Mouse (Mus musculus): Measurements from ENCODE around the gene Itih5.

Gene Itih5

DNA sequence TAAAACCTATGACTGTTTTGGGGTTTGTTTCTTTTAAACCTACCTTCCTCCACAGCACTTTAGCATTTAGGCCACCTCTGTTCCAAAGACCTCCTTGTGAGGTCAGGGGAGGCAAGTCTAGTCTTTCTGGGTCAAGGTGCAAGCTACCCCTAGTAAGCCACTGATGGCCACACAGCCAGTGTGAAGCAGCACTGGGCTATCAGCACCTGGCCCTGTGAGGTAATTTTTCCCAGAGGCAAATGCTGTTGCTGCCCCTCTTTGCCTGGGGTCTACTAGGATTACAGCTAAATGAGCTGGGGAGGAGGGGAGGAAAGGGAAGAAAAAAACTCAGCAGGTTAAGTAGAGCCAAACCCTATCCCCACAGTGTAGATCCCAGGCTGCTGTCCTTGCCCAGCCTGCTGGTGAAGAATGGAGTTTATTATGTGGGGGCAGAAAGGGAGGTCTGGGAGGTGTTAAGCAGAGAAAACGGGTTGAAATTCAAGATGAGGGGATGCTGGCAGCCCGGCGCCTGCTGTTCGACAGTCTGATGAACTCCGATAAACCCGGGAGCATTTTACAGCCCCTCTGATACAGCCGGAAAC, 110.6 kb downstream of the Itih5 start:
- DNase-seq: no peak

DNA sequence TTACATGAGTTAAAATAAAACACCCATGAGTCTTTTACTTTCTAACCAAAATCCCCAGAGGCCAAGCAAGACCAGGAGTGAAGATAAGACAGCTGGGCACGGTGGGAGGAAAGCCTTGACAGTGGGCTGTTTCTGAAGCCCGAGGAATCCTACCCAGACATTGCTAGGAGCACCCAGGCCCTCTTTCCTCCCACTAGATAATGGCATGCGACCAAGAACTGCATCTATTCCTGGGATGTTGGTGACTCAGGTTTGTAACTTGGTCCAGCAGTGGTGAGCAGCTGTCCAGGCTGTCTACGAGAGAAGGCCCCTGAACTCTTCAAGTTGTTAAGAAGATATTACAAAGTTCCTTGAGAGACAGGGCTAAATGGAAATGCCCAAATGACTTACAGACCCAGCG, 112.5 kb downstream of the Itih5 start:
- DNase-seq: no peak

DNA sequence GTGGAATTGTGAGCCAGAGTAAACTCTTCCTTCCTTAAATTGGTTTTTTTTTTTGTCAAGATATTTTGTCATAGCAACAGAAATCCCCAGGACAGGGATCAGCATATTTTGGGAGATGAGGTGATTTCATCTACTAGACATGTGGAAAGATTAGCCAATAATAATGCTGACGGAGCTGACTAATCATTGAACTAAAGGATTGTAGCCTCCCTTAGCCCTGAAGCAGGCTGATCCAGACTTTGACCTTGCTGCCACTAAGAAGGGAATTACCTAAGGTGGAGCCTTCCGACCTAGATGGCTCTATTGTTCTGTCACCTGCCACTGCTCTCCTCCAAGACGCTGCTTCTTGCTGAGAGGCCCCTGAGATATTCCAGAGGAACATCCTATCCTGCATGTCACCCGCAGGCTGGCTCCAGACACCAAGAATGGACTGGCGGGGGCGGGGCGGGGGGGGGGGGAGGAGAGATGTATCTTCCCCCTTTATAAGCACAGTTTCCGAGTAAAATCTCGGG, 119.3 kb downstream of the Itih5 start:
- DNase-seq: no peak

DNA sequence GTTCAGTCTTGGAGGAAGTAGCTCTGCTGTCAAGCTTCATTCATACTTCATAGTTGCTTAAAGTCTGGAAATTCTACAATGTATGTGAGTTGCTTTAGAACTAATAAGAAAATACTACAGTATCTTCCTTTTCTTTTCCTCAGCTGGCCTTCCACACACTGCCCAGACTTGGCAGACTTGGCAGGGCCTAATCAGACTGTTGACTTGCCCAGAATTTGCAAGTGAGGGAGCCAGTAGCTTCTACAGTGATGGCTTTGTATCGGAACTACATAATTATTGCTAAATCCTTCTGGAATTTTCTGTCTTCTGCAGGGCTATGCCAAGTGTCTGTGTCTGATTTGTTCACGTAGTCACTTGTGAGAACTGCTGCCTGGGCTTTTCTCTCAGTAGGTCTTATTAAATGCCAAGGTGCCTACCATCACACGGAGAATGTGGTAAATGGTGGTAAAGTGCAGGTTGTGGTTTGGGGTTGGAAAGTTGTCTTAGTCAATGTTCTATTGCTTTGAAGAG, 120.2 kb downstream of the Itih5 start:
- no peak for DNase-seq

DNA sequence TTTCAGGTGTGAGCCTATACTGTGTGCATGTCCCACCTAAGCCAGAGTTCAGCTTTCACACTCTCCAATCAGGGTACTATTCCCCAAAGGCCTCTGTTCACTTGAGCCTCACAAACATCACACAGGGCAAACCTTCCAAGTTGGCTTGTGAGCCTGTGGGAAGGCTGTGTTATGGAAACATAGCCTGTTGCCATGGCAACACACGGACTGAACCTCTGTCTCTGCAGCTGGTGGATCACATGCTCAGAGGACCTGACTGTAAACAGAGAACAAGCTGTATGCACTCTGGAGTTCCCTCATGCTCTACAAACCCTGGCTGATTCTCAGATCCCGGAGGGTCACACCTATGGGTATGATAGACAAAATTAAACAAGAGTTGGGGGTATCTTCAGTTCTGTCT, 122.8 kb downstream of the Itih5 start:
- no peak for DNase-seq

DNA sequence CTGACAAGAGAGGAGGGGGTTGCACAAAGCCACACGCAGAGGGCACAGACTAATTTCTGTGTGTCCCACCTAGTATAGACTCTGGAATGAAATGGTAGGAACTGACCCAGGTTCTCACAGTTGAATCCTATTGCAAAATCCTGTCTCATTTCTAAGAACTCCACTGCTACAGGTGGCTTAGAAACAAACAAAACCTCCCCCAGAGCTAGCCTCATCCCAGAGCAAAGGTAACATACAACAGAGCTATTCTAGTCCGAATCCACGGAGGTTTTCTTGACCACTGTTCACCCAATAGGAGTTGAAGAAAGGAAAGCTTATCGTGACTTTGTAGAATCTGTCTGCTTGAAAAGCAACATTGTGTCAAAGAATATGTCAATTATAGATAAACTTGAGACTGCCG, 130.3 kb downstream of the Itih5 start:
- no peak for DNase-seq

DNA sequence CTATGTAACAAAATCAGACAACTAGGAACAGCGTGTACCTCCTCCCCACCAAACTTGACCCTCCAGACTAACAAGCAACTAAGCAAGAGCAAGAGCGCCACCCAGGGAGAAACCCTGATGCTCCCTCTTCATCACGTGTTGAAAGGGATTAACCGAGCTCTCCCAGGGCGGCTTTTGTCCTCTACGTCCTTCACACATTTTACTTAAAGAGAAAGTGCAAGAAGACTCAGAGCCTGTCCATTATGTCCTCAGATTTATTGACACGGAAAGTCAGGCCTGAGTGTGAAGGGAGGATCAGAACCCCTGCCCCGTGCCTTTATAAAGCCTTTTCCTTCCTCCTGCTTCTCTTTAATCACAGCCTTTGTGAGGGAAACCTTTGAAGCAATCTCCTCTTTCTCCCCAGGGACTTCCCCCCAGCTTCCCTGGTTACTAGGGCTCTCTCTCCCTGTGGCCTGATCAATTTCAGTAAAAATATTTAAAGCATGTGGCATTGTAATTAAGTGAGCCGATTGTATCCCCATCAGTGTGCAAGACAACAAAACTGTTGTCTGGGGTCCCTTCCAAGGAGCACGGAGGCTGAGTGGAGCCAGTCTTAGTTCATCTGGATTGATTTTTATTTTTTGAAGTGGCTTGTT, 131.4 kb downstream of the Itih5 start:
- no peak for DNase-seq

DNA sequence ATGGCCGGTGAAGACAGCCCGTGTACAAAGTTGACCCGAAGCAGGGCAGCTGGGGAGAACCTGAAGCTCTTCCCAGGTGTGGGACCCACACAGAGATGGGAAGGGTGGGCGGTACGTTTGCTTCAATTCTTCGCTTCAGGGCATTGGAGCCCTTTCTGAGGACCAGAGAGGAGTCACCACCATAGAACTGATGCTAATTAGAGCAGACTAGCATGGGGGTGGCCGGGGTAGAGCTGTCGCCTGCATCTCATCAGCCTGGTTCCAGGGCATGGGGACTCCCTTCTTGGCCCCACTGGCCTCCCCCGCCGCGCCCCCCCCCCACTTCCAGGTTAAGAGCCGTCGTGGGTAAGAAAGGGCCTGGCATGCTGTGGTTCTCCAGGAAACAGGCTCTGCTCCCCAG, 132.6 kb downstream of the Itih5 start:
- DNase-seq: no peak

DNA sequence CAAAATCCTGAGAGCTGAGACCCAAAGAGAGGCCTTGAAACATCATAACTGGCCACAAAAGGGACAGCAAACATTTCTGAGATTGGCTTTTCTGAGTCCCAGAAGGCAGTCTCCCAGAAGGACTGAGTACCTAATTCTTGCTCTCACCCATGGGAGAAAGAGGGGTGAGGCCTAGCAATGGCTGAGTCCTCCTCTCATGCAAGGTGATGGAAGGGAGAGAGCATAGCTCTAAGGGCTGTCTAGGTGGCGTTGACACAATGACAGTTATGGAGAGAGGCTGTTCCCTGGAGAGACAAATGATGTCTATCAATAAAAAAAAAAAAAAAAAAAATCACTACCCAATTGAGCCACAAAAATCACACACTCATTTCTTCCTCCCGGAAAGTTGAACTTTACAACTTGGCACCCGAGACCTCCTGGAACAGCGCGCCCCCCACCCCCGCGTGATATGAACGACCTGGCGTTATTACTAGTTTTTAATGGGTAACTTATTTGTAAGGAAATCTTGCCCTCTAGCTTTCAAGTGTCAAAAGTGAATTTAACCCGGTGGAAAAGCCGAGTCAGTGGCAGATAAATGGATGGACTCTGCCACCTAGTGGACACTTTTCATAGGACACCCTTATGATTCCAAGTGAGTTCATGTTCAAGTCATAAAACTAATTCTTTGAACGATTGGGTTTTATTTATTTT, 134.9 kb downstream of the Itih5 start:
- peak; percentile 16 for DNase-seq

DNA sequence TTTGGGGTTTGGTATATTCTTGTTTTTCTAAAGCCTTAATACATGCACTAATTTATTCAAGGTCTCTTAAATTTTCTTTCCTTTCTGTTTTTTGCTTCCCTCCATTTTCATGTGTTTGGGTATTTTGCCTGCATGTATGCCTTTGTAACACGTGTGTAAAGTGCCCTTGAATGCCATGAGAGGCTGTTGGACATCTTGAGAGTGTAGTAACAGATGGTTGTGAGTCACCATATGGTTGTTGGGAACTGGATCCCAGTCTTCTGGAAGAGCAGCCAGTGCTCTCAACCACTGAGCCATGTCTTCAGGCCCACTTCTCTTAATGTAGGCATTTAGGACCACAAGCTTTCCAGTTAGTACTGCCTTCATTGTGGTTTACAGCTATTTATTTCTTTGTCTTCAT, 135.5 kb downstream of the Itih5 start:
- DNase-seq: no peak

DNA sequence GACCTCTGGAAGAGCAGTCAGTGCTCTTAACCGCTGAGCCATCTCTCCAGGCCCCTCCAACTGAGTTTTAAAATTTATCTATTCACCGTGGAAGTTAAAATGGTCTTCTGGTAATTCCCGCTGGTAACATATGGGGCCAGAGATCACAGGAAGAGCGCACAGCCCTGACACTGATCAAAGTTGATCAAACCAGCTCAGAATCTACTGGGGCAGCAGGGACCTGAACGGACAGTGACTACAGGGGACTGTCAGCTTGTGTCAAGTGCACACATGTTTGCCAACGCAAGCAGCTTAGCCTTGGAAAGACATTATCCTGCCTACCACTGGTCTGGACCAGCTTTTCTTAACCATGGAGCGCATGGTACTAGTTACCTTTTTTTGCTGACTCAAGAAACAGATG, 136.7 kb downstream of the Itih5 start:
- no peak for DNase-seq

DNA sequence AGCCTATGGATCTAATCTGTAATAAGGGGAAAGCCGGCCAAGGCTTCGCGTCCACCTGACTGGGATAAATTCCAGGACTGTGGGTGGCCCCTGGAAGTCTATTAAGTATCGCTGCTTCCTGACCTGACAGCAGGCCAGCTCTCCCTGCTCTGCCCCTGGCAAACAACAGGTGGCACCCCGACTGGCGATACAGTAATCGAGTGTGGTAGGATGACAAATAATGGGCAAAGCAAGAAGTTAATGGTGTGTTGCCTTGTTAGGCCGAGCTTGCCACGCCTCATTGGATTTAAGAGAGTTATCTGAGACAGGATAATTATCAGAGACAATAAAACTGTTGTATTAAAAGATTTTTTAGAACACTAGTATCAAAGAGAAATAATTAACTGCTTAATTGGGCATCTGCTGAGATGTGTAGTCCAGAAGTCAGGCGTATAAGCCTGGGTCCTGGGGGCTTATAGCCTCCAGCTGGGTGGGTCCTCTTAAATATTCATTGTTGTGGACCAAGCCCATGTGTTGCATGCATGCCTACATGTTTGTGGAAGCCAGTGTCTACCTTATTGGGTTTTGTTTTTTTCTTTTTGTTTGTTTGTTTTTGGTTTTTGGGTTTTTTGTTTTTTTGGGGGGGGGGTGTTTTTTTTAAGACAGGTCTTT, 140.3 kb downstream of the Itih5 start:
- no peak for DNase-seq

DNA sequence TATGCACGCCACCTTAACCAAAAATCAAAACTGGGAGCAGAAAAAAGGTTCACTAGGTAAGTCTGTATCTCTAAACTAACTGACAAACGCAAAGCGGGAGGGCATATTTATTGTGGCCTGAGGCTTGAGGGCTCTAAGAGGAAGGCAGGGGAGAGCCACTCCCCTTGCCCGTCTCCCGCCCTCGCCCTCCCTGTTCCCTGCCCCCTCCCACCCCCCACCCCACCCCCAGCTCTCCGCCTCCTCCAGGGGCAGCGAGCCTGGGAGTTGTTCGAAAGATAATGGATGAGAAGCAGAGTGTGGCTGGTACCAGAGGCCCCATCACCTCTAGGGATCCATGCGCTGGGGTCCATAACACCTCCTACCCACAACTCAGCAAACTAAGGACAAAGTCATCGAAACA, 142.5 kb downstream of the Itih5 start:
- DNase-seq: no peak

DNA sequence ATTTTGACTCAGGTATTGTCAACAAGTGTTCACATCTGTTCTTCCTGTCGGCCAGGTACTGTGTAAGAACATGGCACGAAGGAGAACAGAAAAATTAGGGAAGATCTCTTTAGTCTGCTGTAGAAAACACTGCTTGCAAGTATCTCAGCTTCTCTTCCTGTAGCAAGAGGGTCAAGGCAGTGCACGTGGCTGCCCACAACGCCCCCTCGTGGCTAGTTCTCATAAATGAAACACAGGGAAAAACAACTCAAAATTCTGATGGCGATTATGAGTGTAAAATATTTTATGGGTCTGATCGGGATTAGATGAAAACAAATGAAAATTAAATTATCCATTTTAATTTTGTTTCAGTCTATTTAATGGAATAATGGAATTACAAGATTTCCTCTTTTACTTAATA, 146.9 kb downstream of the Itih5 start:
- DNase-seq: no peak

DNA sequence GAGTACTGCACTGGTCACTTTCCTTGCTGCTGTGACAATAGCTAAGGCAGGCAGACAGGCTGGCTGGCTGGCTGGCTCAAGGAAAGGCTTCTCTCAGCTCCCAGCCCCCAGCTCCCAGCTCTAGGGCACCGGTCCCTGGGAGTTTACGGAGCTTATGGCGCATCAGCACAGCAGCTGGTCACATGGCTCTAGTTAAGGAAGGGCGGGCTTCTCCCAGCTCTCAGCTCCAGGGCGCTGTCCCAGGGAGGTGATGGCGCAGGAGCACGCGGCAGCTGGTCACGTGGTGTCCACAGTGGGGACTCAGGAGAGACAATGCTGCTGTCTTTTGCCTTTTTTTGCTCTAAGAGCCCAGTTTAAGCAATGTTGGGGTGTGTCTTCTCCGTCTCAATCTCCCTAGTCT, 147.4 kb downstream of the Itih5 start:
- DNase-seq: no peak

DNA sequence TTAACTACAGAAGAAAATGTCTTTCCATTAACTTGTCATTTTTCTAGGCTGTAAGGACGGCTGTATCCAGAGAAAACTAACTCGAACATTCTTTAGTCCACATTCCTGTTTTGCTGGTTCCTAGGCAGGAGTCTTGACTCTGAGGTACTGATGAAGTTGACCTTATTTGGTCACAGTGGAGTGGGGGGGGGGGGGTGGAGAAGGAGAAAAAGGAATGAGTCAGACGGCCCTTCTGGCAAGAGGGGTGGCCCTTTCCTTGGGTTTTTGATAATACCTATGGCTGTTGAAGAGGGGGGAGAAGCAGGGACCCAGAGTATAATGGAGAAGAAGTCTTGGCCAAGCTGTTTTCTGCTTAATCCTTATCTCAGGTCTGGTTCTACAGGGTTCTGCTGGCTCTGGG, 148.0 kb downstream of the Itih5 start:
- DNase-seq: no peak

DNA sequence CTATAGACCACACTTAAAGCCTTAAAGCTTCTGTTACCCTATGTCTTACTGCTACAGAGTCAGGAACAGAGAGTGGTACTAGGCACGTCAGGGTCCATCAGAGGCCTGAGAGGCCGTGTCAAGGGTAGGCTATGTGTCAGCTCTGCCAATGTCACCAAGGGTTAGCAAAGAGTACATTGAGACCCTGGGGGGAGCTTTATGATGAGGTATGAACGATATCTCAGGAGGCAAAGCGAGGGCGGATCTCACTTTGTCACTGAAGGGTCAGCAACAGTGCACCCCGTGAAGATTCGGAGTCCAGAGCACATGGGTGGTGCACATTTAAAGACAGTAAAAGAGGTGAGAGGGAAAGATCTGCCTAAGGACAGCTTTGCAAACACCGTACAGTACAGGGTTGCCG, 148.6 kb downstream of the Itih5 start:
- DNase-seq: no peak

DNA sequence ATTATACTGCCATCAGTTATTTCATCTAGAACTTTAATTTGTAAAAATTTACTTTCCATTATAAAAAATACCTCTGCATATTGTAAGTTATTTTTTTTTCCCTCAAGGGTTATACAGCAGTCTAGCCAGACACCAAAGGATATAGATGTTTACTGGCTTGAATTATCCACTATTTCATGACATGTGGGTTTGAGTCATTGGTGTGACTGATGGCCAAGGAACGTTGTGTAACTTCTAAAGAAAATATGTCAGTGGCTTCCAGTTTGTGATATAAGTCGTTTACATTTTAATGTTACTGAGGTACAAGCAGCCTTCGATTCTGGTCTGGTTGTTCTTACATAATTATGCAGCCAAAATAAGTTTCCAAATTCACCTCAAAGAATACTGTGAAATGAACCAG, 151.5 kb downstream of the Itih5 start:
- DNase-seq: no peak

All from cerebellum, adult 9-11 months (tissue).